Mouse (Mus musculus) spleen, postnatal 4 days (tissue): ENCODE results near the gene Usp1.
"Not testable (repeated sequence)": the region's sequence is repeated elsewhere in the genome, so short reads cannot be mapped to it uniquely, and the experiment has no call there.

Experiments used
- DNase-seq, 2 experiments: peaks; one replicate each; pipeline ENCODE4 v3.0.0; 2022; ENCODE audit warnings: low spot score in 2 of 2

The Usp1 gene

DNA sequence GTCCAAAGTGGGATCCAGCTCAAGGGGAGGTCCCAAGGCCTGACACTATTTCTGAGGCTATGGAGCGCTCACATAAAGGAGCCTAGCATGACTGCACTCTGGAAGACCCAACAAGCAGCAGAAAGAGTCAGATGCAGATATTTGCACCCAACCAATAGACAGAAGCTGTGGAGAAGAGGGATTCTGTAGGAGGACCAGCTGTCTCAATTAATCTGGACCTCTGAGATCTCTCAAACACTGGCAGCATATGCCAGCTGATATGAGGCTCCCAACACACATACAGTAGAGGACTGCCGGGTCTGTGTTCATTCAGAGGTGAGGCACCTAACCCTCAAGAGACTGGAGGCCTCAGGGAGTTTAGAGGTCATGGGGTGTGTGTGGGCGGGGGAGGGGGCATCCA is 56.4 kb downstream of the Usp1 start:
- DNase-seq = not testable (repeated sequence)

DNA sequence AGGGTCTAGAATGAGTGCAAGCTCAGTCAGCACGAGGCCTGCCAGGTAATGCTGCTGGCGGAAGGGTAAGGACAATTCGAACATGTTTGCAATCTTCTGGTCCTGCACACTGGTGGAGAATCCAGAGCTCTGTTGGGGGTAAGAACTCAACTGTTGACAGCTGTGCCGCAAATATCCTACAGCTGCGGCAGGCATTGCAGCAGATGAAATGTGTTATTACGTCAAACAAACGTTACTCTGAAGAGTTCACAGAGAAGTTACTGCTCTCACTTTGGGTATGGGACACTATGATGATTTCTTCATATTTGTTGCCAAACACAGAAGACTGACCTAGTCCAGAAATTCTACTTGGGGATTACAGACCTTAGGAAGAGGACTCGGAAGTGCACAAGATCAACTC is 61.1 kb downstream of the Usp1 start:
- DNase-seq = no peak
